Mouse (Mus musculus) neural tube, embryonic 15.5 days (tissue): ENCODE measurements around the gene Sh3tc1. TPM values are rescaled to one million over a fixed set of nuclear protein-coding genes. Genes with fewer than 3 reads are reported as not detected.
A peak's percentile ranks its signal among the peaks of the same experiment; 100 is the strongest.

Experiments
- ATAC-seq: fragments of 200-750 bp; cut with Nextera tagmentation; 2 replicates; pipeline ENCODE4 v1.8.0; 2017; ENCODE audit warnings: mild to moderate bottlenecking, moderate TSS enrichment, moderate library complexity; ENCODE audit not compliant: low FRiP score
- H3K27ac ChIP-seq: fragments of 300-500 bp; sonication (generic); replicated peaks from 2 replicates; pipeline ENCODE4 v1.5.1; 2015; ENCODE audit warnings: mild to moderate bottlenecking, inconsistent platforms
- H3K27me3 ChIP-seq: fragments of 300-500 bp; sonication (generic); replicated peaks from 2 replicates; pipeline ENCODE4 v1.6.1; 2015; ENCODE audit warnings: inconsistent platforms
- H3K36me3 ChIP-seq: fragments of 300-500 bp; sonication (generic); 2 replicates; pipeline ENCODE4 v1.6.1; 2015; ENCODE audit warnings: inconsistent platforms
- H3K4me1 ChIP-seq: fragments of 300-500 bp; sonication (generic); 2 replicates; pipeline ENCODE4 v1.6.1; 2015; ENCODE audit warnings: inconsistent platforms
- H3K4me2 ChIP-seq: fragments of 300-500 bp; sonication (generic); 2 replicates; pipeline ENCODE4 v1.6.1; 2015; ENCODE audit warnings: inconsistent platforms, mild to moderate bottlenecking, moderate library complexity
- H3K4me3 ChIP-seq: fragments of 300-500 bp; sonication (generic); replicated peaks from 2 replicates; pipeline ENCODE4 v1.5.1; 2015; ENCODE audit warnings: mild to moderate bottlenecking, inconsistent platforms
- H3K9ac ChIP-seq: fragments of 300-500 bp; sonication (generic); replicated peaks from 2 replicates; pipeline ENCODE4 v1.6.1; 2015; ENCODE audit warnings: mild to moderate bottlenecking, inconsistent platforms
- H3K9me3 ChIP-seq: fragments of 300-500 bp; sonication (generic); replicated peaks from 2 replicates; pipeline ENCODE4 v1.6.1; 2016; ENCODE audit warnings: inconsistent platforms
- WGBS: fragments of 180-500 bp; shearing (Covaris S2); methylation state at CpG from one replicate; pipeline ENCODE4 v1.1.7; 2015; ENCODE audit warnings: mixed read lengths; 5-methylcytosine and 5-hydroxymethylcytosine counted together
- polyA plus RNA-seq: library from polyadenylated mRNA; unstranded; fragments of >200 nt; fragmentation: Nextera tagmentation; extraction: Ambion mirVana; gene quantifications from 2 replicates; pipeline ENCODE4 v1.2.1, GENCODE M21; 2015

Gene Sh3tc1
- polyA plus RNA-seq, 1 experiment from 2014 or later = 3.6 TPM

- no peaks in the 10 kb centered on the region for H3K36me3 ChIP-seq
Measured at GRCm38 (mm10) chr5:35768525-35768924, 28.7 kb upstream of the Sh3tc1 start.

GRCm38 (mm10) chr5:35765909-35766308, 26.1 kb upstream of the Sh3tc1 start:
- H3K4me1 ChIP-seq = 0 out of 2 replicates have a peak, but pooled peaks cover 2% of the 10 kb centered on the region
- no peak overlapping the region for H3K9ac ChIP-seq
- 92% methylated on average over 6 of the region's 6 CpGs for WGBS
- no peaks in the 10 kb centered on the region for H3K36me3 ChIP-seq
- ATAC-seq = no peak
- H3K27ac ChIP-seq = no peak overlapping the region
- no peak overlapping the region for H3K4me2 ChIP-seq
- H3K27me3 ChIP-seq = peaks cover 4% of the 10 kb centered on the region
- H3K4me3 ChIP-seq = no peak overlapping the region
- no peaks in the 10 kb centered on the region for H3K9me3 ChIP-seq

More at GRCm38 (mm10) chr5:35768525-35768924, 28.7 kb upstream of the Sh3tc1 start:
- peaks cover 14% of the 10 kb centered on the region for H3K4me1 ChIP-seq
- WGBS = 55% methylated on average over 3 of the region's 3 CpGs
- no peak overlapping the region for H3K4me3 ChIP-seq
- peaks cover 7% of the 10 kb centered on the region; the same call in 1 of the 2 replicates for H3K27me3 ChIP-seq
- no peak overlapping the region for H3K4me2 ChIP-seq
- no peak overlapping the region for H3K9ac ChIP-seq
- no peak for ATAC-seq
- no peak overlapping the region for H3K27ac ChIP-seq
- no peaks in the 10 kb centered on the region for H3K9me3 ChIP-seq

DNA sequence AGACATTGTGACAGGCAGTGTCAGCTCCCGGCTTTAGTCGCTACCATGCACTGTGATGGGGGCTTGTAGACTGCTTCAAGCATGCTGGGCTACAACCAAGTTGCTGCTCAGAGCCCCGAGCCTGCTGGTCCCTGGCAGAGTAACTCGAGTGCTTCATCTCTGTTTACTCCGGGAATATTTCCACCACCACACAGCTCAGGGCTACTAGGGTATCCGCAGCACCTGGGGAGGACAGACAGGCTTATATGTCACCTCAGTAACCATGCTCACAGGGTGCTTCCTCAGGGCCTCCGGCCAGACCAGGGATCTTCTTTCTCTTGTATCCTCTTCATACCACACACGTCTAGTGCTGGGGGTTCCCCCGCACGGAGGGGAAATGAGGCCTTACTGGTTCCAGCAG, 23.1 kb upstream of the Sh3tc1 start:
- H3K9me3 ChIP-seq = no peaks in the 10 kb centered on the region
- WGBS = 77% methylated on average over 10 of the region's 10 CpGs
- no peaks in the 10 kb centered on the region for H3K36me3 ChIP-seq
- H3K27me3 ChIP-seq = peaks cover 26% of the 10 kb centered on the region
- H3K4me1 ChIP-seq = peaks cover 16% of the 10 kb centered on the region
- H3K27ac ChIP-seq = no peak overlapping the region
- no peak overlapping the region for H3K4me3 ChIP-seq
- H3K4me2 ChIP-seq = no peak overlapping the region
- H3K9ac ChIP-seq = no peak overlapping the region
- no peak for ATAC-seq

DNA sequence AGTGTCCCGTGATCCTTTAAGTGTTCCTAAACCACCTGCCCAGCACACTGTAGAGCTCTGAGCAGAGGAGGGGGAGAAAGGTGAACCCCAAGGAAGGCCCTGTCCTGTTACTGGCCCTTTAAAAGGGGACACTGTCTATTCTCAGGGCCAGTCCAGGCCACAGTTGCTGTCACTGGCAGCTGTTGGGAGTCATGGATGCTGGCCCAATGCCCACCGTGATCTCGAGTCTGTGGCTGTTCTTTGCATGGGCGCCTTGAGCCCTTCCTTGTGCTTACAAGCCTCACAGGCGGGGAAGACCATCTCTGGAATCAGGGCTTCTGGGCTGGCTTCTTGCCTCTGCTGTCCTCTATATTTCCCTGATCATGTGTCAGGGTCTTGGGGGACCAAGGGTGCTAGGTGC, 22.6 kb upstream of the Sh3tc1 start:
- Histone ChIP-seq H3K4me1 (peaks cover 16% of the 10 kb centered on the region), H3K4me2 (no peak overlapping the region), H3K27me3 (peaks cover 26% of the 10 kb centered on the region), H3K36me3 (no peaks in the 10 kb centered on the region), H3K9me3 (no peaks in the 10 kb centered on the region), H3K9ac (no peak overlapping the region), H3K4me3 (no peak overlapping the region), H3K27ac (no peak overlapping the region)
- WGBS = 68% methylated on average over 5 of the region's 5 CpGs
- ATAC-seq = no peak

GRCm38 (mm10) chr5:35761323-35761722, 21.5 kb upstream of the Sh3tc1 start:
- Histone ChIP-seq H3K4me1 (peaks cover 25% of the 10 kb centered on the region), H3K4me3 (no peak overlapping the region), H3K27ac (no peak overlapping the region), H3K36me3 (no peaks in the 10 kb centered on the region), H3K9ac (no peak overlapping the region), H3K9me3 (no peaks in the 10 kb centered on the region), H3K4me2 (no peak overlapping the region), H3K27me3 (peaks cover 26% of the 10 kb centered on the region)
- 78% methylated on average over 5 of the region's 5 CpGs for WGBS
- ATAC-seq = no peak

GRCm38 (mm10) chr5:35758081-35759053, 18.6 kb upstream of the Sh3tc1 start:
- Histone ChIP-seq H3K4me1 (peaks cover 26% of the 10 kb centered on the region), H3K4me2 (peak overlapping the region; percentile 93), H3K9ac (peak overlapping the region; percentile 70), H3K27ac (peak overlapping the region; percentile 79), H3K27me3 (peaks cover 25% of the 10 kb centered on the region), H3K4me3 (peak overlapping the region; percentile 72), H3K36me3 (no peaks in the 10 kb centered on the region), H3K9me3 (no peaks in the 10 kb centered on the region)
- 2% methylated on average over 40 of the region's 40 CpGs for WGBS
- peak; percentile 42 for ATAC-seq

GRCm38 (mm10) chr5:35757639-35758001, 17.8 kb upstream of the Sh3tc1 start, which contains the start of gene Ablim2:
Gene Ablim2, plus strand, starts transcription at chr5:35757880.
- peak; percentile 97 for ATAC-seq
- H3K36me3 ChIP-seq = no peaks in the 10 kb centered on the region
- peak within 1 kb of the TSS; percentile 70 for H3K9ac ChIP-seq
- WGBS = under 1% methylated on average over 35 of the region's 35 CpGs
- H3K9me3 ChIP-seq = no peaks in the 10 kb centered on the region
- H3K4me1 ChIP-seq = peaks cover 26% of the 10 kb centered on the region
- H3K4me3 ChIP-seq = peak within 1 kb of the TSS; percentile 72
- peak within 1 kb of the TSS; percentile 84 for H3K27ac ChIP-seq
- H3K4me2 ChIP-seq = peak within 1 kb of the TSS; percentile 93
- peaks cover 25% of the 10 kb centered on the region for H3K27me3 ChIP-seq

- Histone ChIP-seq H3K36me3 (no peaks in the 10 kb centered on the region), H3K9ac (peak overlapping the region; percentile 53), H3K27ac (peak overlapping the region; percentile 84), H3K27me3 (peaks cover 25% of the 10 kb centered on the region), H3K4me3 (peak overlapping the region; percentile 72), H3K9me3 (no peaks in the 10 kb centered on the region), H3K4me1 (peaks cover 26% of the 10 kb centered on the region), H3K4me2 (peak overlapping the region; percentile 93)
- ATAC-seq = peak; percentile 66
- 7% methylated on average over 26 of the region's 26 CpGs for WGBS
Measured at GRCm38 (mm10) chr5:35756997-35757638, 17.3 kb upstream of the Sh3tc1 start.

DNA sequence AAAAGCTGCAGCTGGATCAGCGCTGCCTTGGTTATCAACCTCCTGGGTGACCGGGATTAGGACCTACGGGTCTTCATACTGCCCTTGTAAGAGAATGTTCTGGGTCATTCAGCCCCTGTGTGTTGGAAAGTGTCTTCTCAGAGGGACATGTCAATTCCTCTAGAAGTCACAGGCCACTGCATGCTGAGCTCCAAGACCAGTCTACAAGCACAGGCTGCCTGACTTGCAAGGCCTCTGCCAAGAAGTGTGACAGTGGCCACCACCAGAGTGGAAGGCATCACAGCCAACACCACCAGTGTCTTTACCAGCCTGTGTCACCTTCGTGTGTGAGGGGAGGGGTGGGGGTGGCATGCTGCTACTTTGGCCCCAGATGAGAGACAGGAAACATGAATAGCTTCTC, 16.2 kb upstream of the Sh3tc1 start:
- no peak overlapping the region for H3K4me3 ChIP-seq

DNA sequence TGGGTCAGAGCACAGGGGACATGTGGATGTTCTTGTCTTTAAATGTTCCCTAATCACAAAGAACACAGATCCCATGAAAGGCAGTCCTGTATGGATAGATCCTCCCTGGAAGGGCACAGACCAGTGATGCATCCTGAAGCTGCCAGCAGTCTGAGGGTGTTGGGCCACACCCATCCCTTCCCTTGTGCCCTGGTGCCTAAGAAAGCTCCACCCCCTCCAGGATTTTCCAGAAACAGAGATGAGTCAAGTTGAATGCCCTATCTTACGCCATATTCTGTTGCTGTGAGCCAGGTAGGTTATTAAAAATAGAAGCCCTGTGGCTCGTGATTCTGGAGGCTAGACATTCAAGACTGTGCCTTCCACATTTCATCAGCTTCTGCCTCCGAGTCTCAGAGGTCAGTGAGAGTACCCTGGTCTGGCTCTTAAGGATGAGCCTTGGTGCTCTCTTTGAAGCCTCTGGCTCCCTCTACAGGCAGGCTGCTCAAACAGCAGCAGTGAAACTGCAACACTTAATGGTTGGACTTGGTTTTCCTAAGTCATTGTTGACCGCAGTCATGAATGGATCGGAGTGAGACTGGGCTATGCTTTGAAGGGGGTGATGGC, 15.4 kb upstream of the Sh3tc1 start:
- H3K9me3 ChIP-seq = no peaks in the 10 kb centered on the region
- no peak overlapping the region for H3K4me2 ChIP-seq
- peaks cover 20% of the 10 kb centered on the region for H3K27me3 ChIP-seq
- no peak for ATAC-seq
- no peak overlapping the region for H3K27ac ChIP-seq
- H3K4me1 ChIP-seq = peaks cover 26% of the 10 kb centered on the region
- H3K36me3 ChIP-seq = no peaks in the 10 kb centered on the region
- no peak overlapping the region for H3K4me3 ChIP-seq
- H3K9ac ChIP-seq = no peak overlapping the region
- WGBS = 23% methylated on average over 5 of the region's 5 CpGs

More for the DNA sequence above, 16.2 kb upstream of the Sh3tc1 start:
- ATAC-seq = no peak
- Histone ChIP-seq H3K27me3 (peaks cover 25% of the 10 kb centered on the region), H3K4me2 (no peak overlapping the region), H3K9me3 (no peaks in the 10 kb centered on the region), H3K27ac (no peak overlapping the region), H3K36me3 (no peaks in the 10 kb centered on the region), H3K9ac (no peak overlapping the region), H3K4me1 (peaks cover 26% of the 10 kb centered on the region)
- WGBS = 70% methylated on average over 4 of the region's 4 CpGs

DNA sequence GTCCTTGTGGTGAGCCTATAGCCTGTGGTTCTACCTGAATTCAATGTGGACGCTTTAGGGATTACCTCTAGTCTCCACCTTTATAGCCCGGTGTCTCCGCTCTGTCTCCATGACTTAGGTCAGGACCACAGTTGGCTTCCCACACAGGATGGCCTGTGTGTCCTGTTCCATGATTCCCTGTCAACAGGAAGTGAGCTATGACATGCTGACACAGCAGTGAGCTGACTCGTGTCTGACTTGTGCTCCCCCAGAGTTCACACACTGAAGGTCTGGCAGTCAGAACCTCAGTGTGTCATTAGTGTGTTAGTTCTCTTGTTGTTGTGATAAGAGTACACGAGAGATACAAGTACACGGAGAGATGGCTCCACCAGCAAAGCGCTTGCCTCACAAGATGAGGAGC, 11.2 kb upstream of the Sh3tc1 start:
- Histone ChIP-seq H3K9me3 (no peaks in the 10 kb centered on the region), H3K27ac (no peak overlapping the region), H3K4me3 (no peak overlapping the region), H3K4me1 (no peaks in the 10 kb centered on the region), H3K4me2 (no peak overlapping the region), H3K36me3 (no peaks in the 10 kb centered on the region), H3K27me3 (no peaks in the 10 kb centered on the region), H3K9ac (no peak overlapping the region)
- ATAC-seq = no peak
- 81% methylated on average over 7 of the region's 7 CpGs for WGBS
